Mouse (Mus musculus) thymus, adult 2 months (tissue): ENCODE results near the gene 1700017B05Rik.

ENCODE experiments used
- CTCF ChIP-seq: fragments of 200-500 bp; IDR thresholded peaks from 2 replicates; pipeline ENCODE4 v1.5.1; 2012; ENCODE audit warnings: mild to moderate bottlenecking, control low read depth, low read length, moderate library complexity, borderline replicate concordance; ENCODE audit not compliant: control insufficient read depth, poor library complexity, insufficient read depth; ENCODE audit errors: extremely low read depth
- POLR2A ChIP-seq: fragments of 200-500 bp; IDR thresholded peaks from 2 replicates; pipeline ENCODE4 v1.6.1; 2012; ENCODE audit warnings: mild to moderate bottlenecking, low read length, control low read depth, moderate library complexity; ENCODE audit not compliant: control insufficient read depth, poor library complexity, insufficient read depth; ENCODE audit errors: extremely low read depth

GRCm38 (mm10) chr9:57254061-57254460 lies 8.4 kb downstream of the 1700017B05Rik start:
- TF ChIP-seq POLR2A (no peak), CTCF (no peak)
